Mouse (Mus musculus) limb, embryonic 12.5 days (tissue): ENCODE measurements at regions not wholly inside any gene's neighbourhood (a gene's known extent, or its start where the extent isn't known, plus 50 kb on each side); places are given as distances from the start of the nearest gene placed in this dataset.

ENCODE experiments used
- ATAC-seq: fragments of 200-750 bp; cut with Nextera tagmentation; 2 replicates; pipeline ENCODE4 v1.8.0; 2017; ENCODE audit warnings: low read depth, moderate TSS enrichment; ENCODE audit not compliant: insufficient number of reproducible peaks, insufficient read depth, low FRiP score, low TSS enrichment
- H3K27ac ChIP-seq: fragments of 300-500 bp; sonication (generic); 2 replicates; pipeline ENCODE4 v1.5.1; 2016; ENCODE audit warnings: mild to moderate bottlenecking, moderate library complexity
- H3K27me3 ChIP-seq: fragments of 300-500 bp; sonication (generic); 2 replicates; pipeline ENCODE4 v1.6.1; 2016; ENCODE audit warnings: mild to moderate bottlenecking, moderate library complexity
- H3K36me3 ChIP-seq: fragments of 300-500 bp; sonication (generic); 2 replicates; pipeline ENCODE4 v1.6.1; 2016; ENCODE audit warnings: mild to moderate bottlenecking, moderate library complexity
- H3K4me1 ChIP-seq: fragments of 300-500 bp; sonication (generic); replicated peaks from 2 replicates; pipeline ENCODE4 v1.6.1; 2016
- H3K4me2 ChIP-seq: fragments of 300-500 bp; sonication (generic); 2 replicates; pipeline ENCODE4 v1.6.1; 2016; ENCODE audit warnings: mild to moderate bottlenecking, moderate library complexity
- H3K4me3 ChIP-seq: fragments of 300-500 bp; sonication (generic); replicated peaks from 2 replicates; pipeline ENCODE4 v1.5.1; 2016; ENCODE audit warnings: mild to moderate bottlenecking
- H3K9ac ChIP-seq: fragments of 300-500 bp; sonication (generic); replicated peaks from 2 replicates; pipeline ENCODE4 v1.6.1; 2016; ENCODE audit warnings: mild to moderate bottlenecking, moderate library complexity
- H3K9me3 ChIP-seq: fragments of 300-500 bp; sonication (generic); 2 replicates; pipeline ENCODE4 v1.6.1; 2016; ENCODE audit warnings: mild to moderate bottlenecking, moderate library complexity
- WGBS: fragments of 180-500 bp; shearing (Covaris S2); methylation state at CpG from one replicate; pipeline ENCODE4 v1.1.7; 2016; 5-methylcytosine and 5-hydroxymethylcytosine counted together

- Histone ChIP-seq H3K4me1 (peaks cover 5% of the 10 kb centered on the region), H3K9me3 (no peaks in the 10 kb centered on the region), H3K36me3 (no peaks in the 10 kb centered on the region), H3K4me3 (no peak overlapping the region), H3K4me2 (no peak overlapping the region), H3K27ac (no peak overlapping the region), H3K9ac (no peak overlapping the region), H3K27me3 (no peaks in the 10 kb centered on the region)
- WGBS: 91% methylated on average over 6 of the region's 6 CpGs
- no peak for ATAC-seq
Measured at GRCm38 (mm10) chr8:107672691-107673090, 84.4 kb upstream of the Psmd7 start.

- Histone ChIP-seq H3K4me2 (no peak overlapping the region), H3K4me3 (no peak overlapping the region), H3K27me3 (no peaks in the 10 kb centered on the region), H3K36me3 (no peaks in the 10 kb centered on the region), H3K9ac (no peak overlapping the region), H3K9me3 (no peaks in the 10 kb centered on the region), H3K27ac (no peak overlapping the region), H3K4me1 (peaks cover 10% of the 10 kb centered on the region; the same call in 1 of the 2 replicates)
- 92% methylated on average over 11 of the region's 11 CpGs for WGBS
- ATAC-seq: no peak
Measured at GRCm38 (mm10) chr8:107682066-107682465, 93.8 kb upstream of the Psmd7 start.

- Histone ChIP-seq H3K4me2 (peak overlapping the region; percentile 40), H3K9ac (no peak overlapping the region), H3K4me3 (peak overlapping the region; percentile 15; the same call in 1 of the 2 replicates), H3K27me3 (no peaks in the 10 kb centered on the region), H3K9me3 (no peaks in the 10 kb centered on the region), H3K27ac (peak overlapping the region; percentile 66), H3K36me3 (no peaks in the 10 kb centered on the region), H3K4me1 (peaks cover 21% of the 10 kb centered on the region; the same call in 1 of the 2 replicates)
- 34% methylated on average over 29 of the region's 29 CpGs for WGBS
- ATAC-seq: no peak
Measured at GRCm38 (mm10) chr8:107684721-107685691, 96.7 kb upstream of the Psmd7 start.

GRCm38 (mm10) chr8:107686936-107687335 is 98.7 kb upstream of the Psmd7 start:
- peaks cover 27% of the 10 kb centered on the region for H3K4me1 ChIP-seq
- H3K27ac ChIP-seq: no peak overlapping the region
- H3K4me3 ChIP-seq: no peak overlapping the region
- H3K4me2 ChIP-seq: no peak overlapping the region
- H3K9ac ChIP-seq: no peak overlapping the region
- WGBS: 82% methylated on average over 5 of the region's 5 CpGs
- no peak for ATAC-seq
- no peaks in the 10 kb centered on the region for H3K36me3 ChIP-seq
- H3K9me3 ChIP-seq: no peaks in the 10 kb centered on the region
- H3K27me3 ChIP-seq: no peaks in the 10 kb centered on the region

GRCm38 (mm10) chr8:107687529-107687928 is 99.3 kb upstream of the Psmd7 start:
- 94% methylated on average over 9 of the region's 9 CpGs for WGBS
- H3K4me1 ChIP-seq: peaks cover 27% of the 10 kb centered on the region
- H3K4me2 ChIP-seq: no peak overlapping the region
- H3K27ac ChIP-seq: no peak overlapping the region
- no peaks in the 10 kb centered on the region for H3K9me3 ChIP-seq
- H3K27me3 ChIP-seq: no peaks in the 10 kb centered on the region
- no peak for ATAC-seq
- H3K4me3 ChIP-seq: no peak overlapping the region
- no peaks in the 10 kb centered on the region for H3K36me3 ChIP-seq
- no peak overlapping the region for H3K9ac ChIP-seq

GRCm38 (mm10) chr8:107689020-107689419 is 100.8 kb upstream of the Psmd7 start:
- ATAC-seq: no peak
- WGBS: 70% methylated on average over 10 of the region's 10 CpGs

GRCm38 (mm10) chr8:107691251-107691650 is 103.0 kb upstream of the Psmd7 start:
- Histone ChIP-seq H3K27me3 (no peaks in the 10 kb centered on the region), H3K9ac (no peak overlapping the region), H3K4me3 (no peak overlapping the region), H3K36me3 (no peaks in the 10 kb centered on the region), H3K9me3 (no peaks in the 10 kb centered on the region), H3K4me1 (peaks cover 31% of the 10 kb centered on the region), H3K4me2 (no peak overlapping the region), H3K27ac (0 out of 2 replicates have a peak overlapping the region, but pooled peaks have one; percentile 24)
- ATAC-seq: no peak
- 72% methylated on average over 4 of the region's 4 CpGs for WGBS

More at GRCm38 (mm10) chr8:107689020-107689419, 100.8 kb upstream of the Psmd7 start:
- H3K36me3 ChIP-seq: no peaks in the 10 kb centered on the region
- no peaks in the 10 kb centered on the region for H3K27me3 ChIP-seq
- H3K4me3 ChIP-seq: no peak overlapping the region
- no peaks in the 10 kb centered on the region for H3K9me3 ChIP-seq
- peaks cover 26% of the 10 kb centered on the region for H3K4me1 ChIP-seq
- no peak overlapping the region for H3K9ac ChIP-seq
- peak overlapping the region; percentile 41; the same call in 1 of the 2 replicates for H3K27ac ChIP-seq
- no peak overlapping the region for H3K4me2 ChIP-seq

- 81% methylated on average over 20 of the region's 20 CpGs for WGBS
- H3K4me3 ChIP-seq: no peak overlapping the region
- no peak overlapping the region for H3K27ac ChIP-seq
- no peaks in the 10 kb centered on the region for H3K27me3 ChIP-seq
- no peak overlapping the region for H3K9ac ChIP-seq
- no peak overlapping the region for H3K4me2 ChIP-seq
- no peak for ATAC-seq
- H3K4me1 ChIP-seq: peaks cover 44% of the 10 kb centered on the region
- H3K9me3 ChIP-seq: no peaks in the 10 kb centered on the region
- H3K36me3 ChIP-seq: no peaks in the 10 kb centered on the region
Measured at GRCm38 (mm10) chr8:107696384-107697346, 108.4 kb upstream of the Psmd7 start.

GRCm38 (mm10) chr8:107699307-107699706 is 111.0 kb upstream of the Psmd7 start:
- H3K4me2 ChIP-seq: peak overlapping the region; percentile 13
- no peak overlapping the region for H3K9ac ChIP-seq
- peaks cover 44% of the 10 kb centered on the region for H3K4me1 ChIP-seq
- ATAC-seq: peak; percentile 60; the same call in 1 of the 2 replicates
- no peaks in the 10 kb centered on the region for H3K36me3 ChIP-seq
- H3K9me3 ChIP-seq: no peaks in the 10 kb centered on the region
- H3K4me3 ChIP-seq: no peak overlapping the region
- peaks cover 6% of the 10 kb centered on the region; the same call in 1 of the 2 replicates for H3K27me3 ChIP-seq
- H3K27ac ChIP-seq: peak overlapping the region; percentile 71
- 33% methylated on average over 7 of the region's 7 CpGs for WGBS

GRCm38 (mm10) chr8:107699759-107700158 is 111.5 kb upstream of the Psmd7 start:
- H3K4me3 ChIP-seq: no peak overlapping the region
- WGBS: 24% methylated on average over 3 of the region's 3 CpGs
- no peak overlapping the region for H3K9ac ChIP-seq
- peak overlapping the region; percentile 13 for H3K4me2 ChIP-seq
- H3K27ac ChIP-seq: peak overlapping the region; percentile 71
- H3K9me3 ChIP-seq: no peaks in the 10 kb centered on the region
- peaks cover 42% of the 10 kb centered on the region for H3K4me1 ChIP-seq
- no peaks in the 10 kb centered on the region for H3K36me3 ChIP-seq
- peaks cover 6% of the 10 kb centered on the region; the same call in 1 of the 2 replicates for H3K27me3 ChIP-seq
- peak; percentile 76 for ATAC-seq

- Histone ChIP-seq H3K9ac (no peak overlapping the region), H3K4me1 (0 out of 2 replicates have a peak, but pooled peaks cover 5% of the 10 kb centered on the region), H3K4me2 (no peak overlapping the region), H3K27me3 (no peaks in the 10 kb centered on the region), H3K4me3 (no peak overlapping the region), H3K27ac (no peak overlapping the region), H3K9me3 (no peaks in the 10 kb centered on the region), H3K36me3 (no peaks in the 10 kb centered on the region)
- WGBS: 81% methylated on average over 10 of the region's 10 CpGs
- ATAC-seq: no peak
Measured at GRCm38 (mm10) chr8:107715901-107716300, 127.6 kb upstream of the Psmd7 start.
